ENCODE assay signal across 11 mouse cellular contexts in genomic region chr6:87731463-87732095, GRCm38 (mm10). TPM values are rescaled to one million over a fixed set of nuclear protein-coding genes. Genes with fewer than 3 reads are reported as not detected.
DNase-seq lines count a peak whose midpoint lies in the region; ATAC-seq and TF ChIP-seq lines count a peak whose summit lies in the region.
"Had no signal": no experiment of that assay in that cellular context is flagged by ENCODE, and none has a peak within 500 bp of the region (broad histone marks: within the 10 kb centered on the region; RNA-seq: fewer than 3 reads in every experiment).

No protein-coding gene starts in this region.

- H3K27me3 ChIP-seq in ES-Bruce4 (ENCODE audit: control insufficient read depth, insufficient read depth, low read length, poor library complexity, severe bottlenecking), result peaks cover 6% of the 10 kb centered on the region; the same call in 1 of the 2 replicates
- H3K27me3 ChIP-seq in heart, embryonic 16.5 days (ENCODE audit: control insufficient read depth, insufficient read depth, low read length), result peaks cover 43% of the 10 kb centered on the region
- peaks cover 47% of the 10 kb centered on the region for H3K27me3 ChIP-seq in liver, postnatal 0 days (ENCODE audit: insufficient read depth, low read length)

- peak overlapping the region; percentile 85 for H3K4me2 ChIP-seq in heart, embryonic 16.5 days (ENCODE audit: low read depth, low read length)
- peak overlapping the region; percentile 76 for H3K4me2 ChIP-seq in liver, postnatal 0 days (ENCODE audit: low read depth, low read length)

- 4% methylated on average over 19 of the region's 19 CpGs for WGBS in heart, embryonic 16.5 days
- WGBS in liver, postnatal 0 days (ENCODE audit: insufficient replicate concordance), result 7% methylated on average over 19 of the region's 19 CpGs

- no peak overlapping the region for H3K27ac ChIP-seq in ES-Bruce4 (ENCODE audit: insufficient read depth, low read length)
- no peak overlapping the region for H3K27ac ChIP-seq in heart, embryonic 16.5 days (ENCODE audit: low read length)
- H3K27ac ChIP-seq in liver, postnatal 0 days (ENCODE audit: low read depth), result no peak overlapping the region

- H3K4me1 ChIP-seq in ES-Bruce4 (ENCODE audit: control insufficient read depth, insufficient read depth, low read length), result no peaks in the 10 kb centered on the region
- H3K4me1 ChIP-seq in heart, embryonic 16.5 days (ENCODE audit: control insufficient read depth, insufficient read depth, low read length), result peaks cover 22% of the 10 kb centered on the region
- H3K4me1 ChIP-seq in liver, postnatal 0 days (ENCODE audit: insufficient read depth), result peaks cover 20% of the 10 kb centered on the region

- H3K36me3 ChIP-seq in ES-Bruce4 (ENCODE audit: control insufficient read depth, insufficient read depth, low read length, poor library complexity, severe bottlenecking), result no peaks in the 10 kb centered on the region
- H3K36me3 ChIP-seq in heart, embryonic 16.5 days (ENCODE audit: control insufficient read depth, insufficient read depth), result no peaks in the 10 kb centered on the region
- H3K36me3 ChIP-seq in liver, postnatal 0 days (replicated peaks; ENCODE audit: insufficient read depth, low read length), result no peaks in the 10 kb centered on the region

- ATAC-seq in heart, embryonic 16.5 days (replicated peaks; ENCODE audit: extremely low read depth, insufficient read depth, low FRiP score), result no peak
- ATAC-seq in liver, postnatal 0 days, result no peak

- TF ChIP-seq EP300 in ES-Bruce4 (IDR thresholded peaks at IDR 0.05; ENCODE audit: insufficient read depth, low read depth, low read length), result no peak
- no peak for TF ChIP-seq EP300 in liver, postnatal 0 days (IDR thresholded peaks at IDR 0.05; ENCODE audit: low read depth)

- H3K9me3 ChIP-seq in ES-Bruce4 (replicated peaks; ENCODE audit: control insufficient read depth, insufficient read depth, low read length, poor library complexity, severe bottlenecking), result no peaks in the 10 kb centered on the region
- H3K9me3 ChIP-seq in heart, embryonic 16.5 days (replicated peaks; ENCODE audit: control insufficient read depth, low read length), result no peaks in the 10 kb centered on the region
- no peaks in the 10 kb centered on the region for H3K9me3 ChIP-seq in liver, postnatal 0 days (ENCODE audit: low read length)

- intact Hi-C loops in heart, postnatal 14 days (cut with DNase I), result no loop called here
- intact Hi-C loops in gastrocnemius, postnatal 36 days (cut with DNase I), result no loop called here

- H3K9ac ChIP-seq in ES-Bruce4 (ENCODE audit: low read depth, poor library complexity, severe bottlenecking), result peak overlapping the region; percentile 54
- peak overlapping the region; percentile 64 for H3K9ac ChIP-seq in heart, embryonic 16.5 days (ENCODE audit: low read length)
- H3K9ac ChIP-seq in liver, postnatal 0 days (replicated peaks), result no peak overlapping the region

- TF ChIP-seq CTCF in ES-Bruce4 (IDR thresholded peaks at IDR 0.05; ENCODE audit: low read depth, low read length), result no peak
- TF ChIP-seq CTCF in liver, postnatal 0 days (IDR thresholded peaks at IDR 0.05; ENCODE audit: low read depth), result no peak

- H3K4me3 ChIP-seq in ES-Bruce4 (ENCODE audit: low read depth, low read length), result peak overlapping the region; percentile 78
- peak overlapping the region; percentile 65 for H3K4me3 ChIP-seq in heart, embryonic 16.5 days (ENCODE audit: low read length)
- peak overlapping the region; percentile 48 for H3K4me3 ChIP-seq in liver, postnatal 0 days (ENCODE audit: low read depth, low read length)

- TF ChIP-seq POLR2A in ES-Bruce4 (IDR thresholded peaks at IDR 0.05; ENCODE audit: insufficient read depth, low read length), result no peak

- DNase-seq in heart, adult 11 months, result peak; percentile 87
- DNase-seq in heart, postnatal 14 days, result no peak
- DNase-seq in liver, postnatal 0 days, result no peak
- DNase-seq in frontal cortex, adult 2 months (ENCODE audit: extremely low spot score in 1 of 2, low spot score in 1 of 2), result no peak
- DNase-seq in gastrocnemius, postnatal 36 days, result no peak
- DNase-seq in urinary bladder, postnatal 14 days (ENCODE audit: low spot score), result no peak
- DNase-seq: cerebellum, adult 9-10 months; thymus, postnatal 36 days had no signal

RNA-seq across cellular contexts. Expression of gene Efcc1, which starts 0.9 kb away (rescaled TPM):
- 1 to 10 TPM; 3.1 to 3.2 TPM for total RNA-seq in heart, postnatal 14 days (2021)
- polyA plus RNA-seq in ES-Bruce4 (2011; ENCODE audit: insufficient read depth, insufficient read length, low read depth, missing spikeins), result 0.32 and 0.46 TPM in 2 replicates
- 0.80 and 1.2 TPM in 2 replicates for polyA plus RNA-seq in heart, embryonic 16.5 days (2015; fragmentation: Nextera tagmentation; extraction: Ambion mirVana)
- polyA plus RNA-seq in liver, postnatal 0 days (2015; fragmentation: Nextera tagmentation; extraction: Ambion mirVana), result 0.39 and 0.42 TPM in 2 replicates
- polyA plus RNA-seq in frontal cortex, adult 2 months (2012; rRNA removed), result 4.3 and 4.5 TPM in 2 replicates
- total RNA-seq in gastrocnemius, postnatal 36 days (2021), result under 1 TPM; 0.81 to 0.84 TPM

RNA-seq across cellular contexts. Expression of gene Gp9, which starts 46.3 kb away (rescaled TPM):
- total RNA-seq in heart, postnatal 14 days (2021), result 1 to 10 TPM in 1 of 2 experiments, under 1 TPM in 1; 0.33 to 1.0 TPM
- polyA plus RNA-seq in ES-Bruce4 (2011; ENCODE audit: insufficient read depth, insufficient read length, low read depth, missing spikeins), result not detected in 2 replicates
- 3.3 and 3.4 TPM in 2 replicates for polyA plus RNA-seq in heart, embryonic 16.5 days (2015; fragmentation: Nextera tagmentation; extraction: Ambion mirVana)
- 36.5 and 38.0 TPM in 2 replicates for polyA plus RNA-seq in liver, postnatal 0 days (2015; fragmentation: Nextera tagmentation; extraction: Ambion mirVana)
- polyA plus RNA-seq in frontal cortex, adult 2 months (2012; rRNA removed), result 0.99 and 1.9 TPM in 2 replicates
- total RNA-seq in gastrocnemius, postnatal 36 days (2021), result not detected
- polyA plus RNA-seq: C2C12 had no signal

RNA-seq across cellular contexts. Expression of gene Aplf, which starts 59.6 kb away (rescaled TPM):
- 1 to 10 TPM; 2.4 to 2.6 TPM for total RNA-seq in heart, postnatal 14 days (2021)
- 8.5 and 8.8 TPM in 2 replicates for polyA plus RNA-seq in ES-Bruce4 (2011; ENCODE audit: insufficient read depth, insufficient read length, low read depth, missing spikeins)
- 7.2 and 7.9 TPM in 2 replicates for polyA plus RNA-seq in heart, embryonic 16.5 days (2015; fragmentation: Nextera tagmentation; extraction: Ambion mirVana)
- polyA plus RNA-seq in liver, postnatal 0 days (2015; fragmentation: Nextera tagmentation; extraction: Ambion mirVana), result 5.5 and 7.1 TPM in 2 replicates
- polyA plus RNA-seq in frontal cortex, adult 2 months (2012; rRNA removed), result 4.2 and 4.6 TPM in 2 replicates
- total RNA-seq in gastrocnemius, postnatal 36 days (2021), result 1 to 10 TPM; 2.8 to 3.4 TPM
